In the genomic region with DNA sequence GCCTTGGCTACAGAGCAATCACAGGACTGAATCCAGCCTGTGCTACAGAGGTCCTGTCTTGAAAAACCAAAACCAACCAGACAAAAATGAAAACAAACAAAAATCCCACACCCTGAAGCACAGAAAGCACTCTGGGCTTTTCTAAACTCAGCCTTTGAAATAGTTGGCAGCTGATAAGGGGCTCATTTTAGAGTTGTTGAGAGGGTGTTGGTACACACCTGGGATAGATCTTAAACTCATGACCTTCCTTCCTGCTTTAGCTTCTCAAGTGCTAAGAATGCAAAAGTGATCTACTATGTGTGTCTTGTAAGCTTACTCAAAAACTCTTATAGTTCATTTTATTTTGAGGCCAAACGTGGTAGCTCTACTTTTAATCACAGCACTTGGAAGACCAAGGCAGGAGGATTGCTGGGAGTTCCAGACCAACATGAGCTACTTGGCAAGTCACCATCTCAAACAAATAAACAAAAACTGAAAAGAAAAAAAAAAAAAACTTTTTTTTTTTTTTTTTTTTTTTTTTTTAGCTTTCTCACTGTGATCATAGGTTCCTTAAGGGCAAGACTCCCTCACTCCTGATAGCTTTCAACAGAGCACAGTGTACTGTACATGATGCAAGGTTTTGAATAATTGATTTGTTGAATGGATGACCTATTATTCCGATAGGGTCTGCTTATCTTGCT, we compare ENCODE assay signal across 9 mouse cellular contexts. TPM values are rescaled to one million over a fixed set of nuclear protein-coding genes. Genes with fewer than 3 reads are reported as not detected.
DNase-seq lines count a peak whose midpoint lies in the region; ATAC-seq and TF ChIP-seq lines count a peak whose summit lies in the region.
"Had no signal": no experiment of that assay in that cellular context is flagged by ENCODE, and none has a peak within 500 bp of the region (broad histone marks: within the 10 kb centered on the region; RNA-seq: fewer than 3 reads in every experiment).

No protein-coding gene starts in this region.

- WGBS in hindbrain, embryonic 12.5 days: 43% methylated on average over 2 of the region's 2 CpGs
- 45% methylated on average over 2 of the region's 2 CpGs for whole genome bisulfite sequencing in hindbrain, embryonic 10.5 days
- WGBS in neural tube, embryonic 12.5 days: 47% methylated on average over 2 of the region's 2 CpGs
- 38% methylated on average over 2 of the region's 2 CpGs for WGBS in neural tube, embryonic 15.5 days
- 37% methylated on average over 2 of the region's 2 CpGs for WGBS in intestine, embryonic 16.5 days
- WGBS in stomach, postnatal 0 days: 25% methylated on average over 2 of the region's 2 CpGs

- intact Hi-C loops in gastrocnemius, postnatal 14 days (cut with DNase I; ENCODE audit: low total_unique reads): loop anchor here (10.0 kb wide), 1 partner anchor 192 kb away; no protein-coding TSS in a partner anchor

- H3K9ac ChIP-seq in hindbrain, embryonic 12.5 days: no peak overlapping the region
- no peak overlapping the region for H3K9ac ChIP-seq in neural tube, embryonic 12.5 days
- H3K9ac ChIP-seq in neural tube, embryonic 15.5 days (replicated peaks): no peak overlapping the region
- no peak overlapping the region for H3K9ac ChIP-seq in intestine, embryonic 16.5 days (ENCODE audit: low read depth, low read length)
- no peak overlapping the region for H3K9ac ChIP-seq in stomach, postnatal 0 days (ENCODE audit: low read length)

- H3K4me3 ChIP-seq in hindbrain, embryonic 12.5 days: no peak overlapping the region
- no peak overlapping the region for H3K4me3 ChIP-seq in hindbrain, embryonic 10.5 days
- H3K4me3 ChIP-seq in neural tube, embryonic 12.5 days: no peak overlapping the region
- no peak overlapping the region for H3K4me3 ChIP-seq in neural tube, embryonic 15.5 days (replicated peaks)
- H3K4me3 ChIP-seq in intestine, embryonic 16.5 days (ENCODE audit: low read length): no peak overlapping the region
- H3K4me3 ChIP-seq in stomach, postnatal 0 days (ENCODE audit: low read depth, low read length): no peak overlapping the region
- H3K4me3 ChIP-seq: myocyte had no signal

- H3K9me3 ChIP-seq in hindbrain, embryonic 12.5 days (replicated peaks): no peaks in the 10 kb centered on the region
- H3K9me3 ChIP-seq in hindbrain, embryonic 10.5 days: no peaks in the 10 kb centered on the region
- H3K9me3 ChIP-seq in neural tube, embryonic 12.5 days: no peaks in the 10 kb centered on the region
- H3K9me3 ChIP-seq in neural tube, embryonic 15.5 days (replicated peaks): no peaks in the 10 kb centered on the region
- no peaks in the 10 kb centered on the region for H3K9me3 ChIP-seq in intestine, embryonic 16.5 days (ENCODE audit: control insufficient read depth, low read length)
- no peaks in the 10 kb centered on the region for H3K9me3 ChIP-seq in stomach, postnatal 0 days (ENCODE audit: control insufficient read depth, low read length)

- H3K4me2 ChIP-seq in hindbrain, embryonic 12.5 days (replicated peaks): no peak overlapping the region
- H3K4me2 ChIP-seq in neural tube, embryonic 12.5 days (replicated peaks): no peak overlapping the region
- H3K4me2 ChIP-seq in neural tube, embryonic 15.5 days: no peak overlapping the region
- no peak overlapping the region for H3K4me2 ChIP-seq in intestine, embryonic 16.5 days (ENCODE audit: low read depth, low read length)
- H3K4me2 ChIP-seq in stomach, postnatal 0 days (replicated peaks; ENCODE audit: low read depth): no peak overlapping the region

- no peak overlapping the region for H3K27ac ChIP-seq in hindbrain, embryonic 12.5 days
- no peak overlapping the region for H3K27ac ChIP-seq in hindbrain, embryonic 10.5 days
- H3K27ac ChIP-seq in neural tube, embryonic 12.5 days: no peak overlapping the region
- H3K27ac ChIP-seq in neural tube, embryonic 15.5 days (replicated peaks): no peak overlapping the region
- H3K27ac ChIP-seq in intestine, embryonic 16.5 days (ENCODE audit: low read length): no peak overlapping the region
- no peak overlapping the region for H3K27ac ChIP-seq in stomach, postnatal 0 days (replicated peaks)

- no peak for DNase-seq in hindbrain, embryonic 10.5 days (ENCODE audit: low spot score)
- DNase-seq in stomach, postnatal 0 days (ENCODE audit: low spot score): no peak
- no peak for DNase-seq in gastrocnemius, postnatal 14 days
- DNase-seq in natural killer cell, adult 2 months (ENCODE audit: low spot score in 2 of 2): no peak

- TF ChIP-seq EP300 in stomach, postnatal 0 days (optimal IDR thresholded peaks at IDR 0.05): no peak

- peak; percentile 68; the same call in 1 of the 2 replicates for ATAC-seq in hindbrain, embryonic 12.5 days (ENCODE audit: low FRiP score)
- ATAC-seq in neural tube, embryonic 12.5 days (ENCODE audit: low FRiP score, low read depth): peak; percentile 29; the same call in 1 of the 2 replicates
- ATAC-seq in neural tube, embryonic 15.5 days (ENCODE audit: low FRiP score): no peak; the same call in 1 of the 2 replicates
- peak; percentile 52; the same call in 1 of the 2 replicates for ATAC-seq in intestine, embryonic 16.5 days
- ATAC-seq in stomach, postnatal 0 days (ENCODE audit: low FRiP score, low TSS enrichment): peak; percentile 66

- TF ChIP-seq CTCF in stomach, postnatal 0 days (IDR thresholded peaks at IDR 0.05; ENCODE audit: low read depth): no peak

- no peaks in the 10 kb centered on the region for H3K36me3 ChIP-seq in hindbrain, embryonic 12.5 days
- no peaks in the 10 kb centered on the region for H3K36me3 ChIP-seq in hindbrain, embryonic 10.5 days
- H3K36me3 ChIP-seq in neural tube, embryonic 12.5 days: no peaks in the 10 kb centered on the region
- H3K36me3 ChIP-seq in neural tube, embryonic 15.5 days: no peaks in the 10 kb centered on the region
- H3K36me3 ChIP-seq in intestine, embryonic 16.5 days (ENCODE audit: control insufficient read depth, insufficient read depth, low read length): no peaks in the 10 kb centered on the region
- no peaks in the 10 kb centered on the region for H3K36me3 ChIP-seq in stomach, postnatal 0 days (ENCODE audit: control insufficient read depth, insufficient read depth, low read length)

- no peaks in the 10 kb centered on the region for H3K27me3 ChIP-seq in hindbrain, embryonic 12.5 days
- H3K27me3 ChIP-seq in hindbrain, embryonic 10.5 days (ENCODE audit: insufficient read depth, poor library complexity, severe bottlenecking): no peaks in the 10 kb centered on the region
- H3K27me3 ChIP-seq in neural tube, embryonic 12.5 days (replicated peaks): no peaks in the 10 kb centered on the region
- no peaks in the 10 kb centered on the region for H3K27me3 ChIP-seq in neural tube, embryonic 15.5 days (replicated peaks)
- H3K27me3 ChIP-seq in intestine, embryonic 16.5 days (replicated peaks; ENCODE audit: control insufficient read depth, insufficient read depth, low read length): no peaks in the 10 kb centered on the region
- H3K27me3 ChIP-seq in stomach, postnatal 0 days (ENCODE audit: control insufficient read depth, insufficient read depth, low read length): no peaks in the 10 kb centered on the region

- H3K4me1 ChIP-seq in hindbrain, embryonic 12.5 days: no peaks in the 10 kb centered on the region
- H3K4me1 ChIP-seq in hindbrain, embryonic 10.5 days (replicated peaks): 0 out of 2 replicates have a peak, but pooled peaks cover 3% of the 10 kb centered on the region
- H3K4me1 ChIP-seq in neural tube, embryonic 12.5 days: no peaks in the 10 kb centered on the region
- peaks cover 8% of the 10 kb centered on the region for H3K4me1 ChIP-seq in neural tube, embryonic 15.5 days
- peaks cover 9% of the 10 kb centered on the region for H3K4me1 ChIP-seq in intestine, embryonic 16.5 days (ENCODE audit: control insufficient read depth, insufficient read depth, low read length)
- peaks cover 12% of the 10 kb centered on the region; the same call in 1 of the 2 replicates for H3K4me1 ChIP-seq in stomach, postnatal 0 days (replicated peaks; ENCODE audit: control insufficient read depth, insufficient read depth)

RNA-seq across cellular contexts. Expression of a gene that starts 9.2 kb away (rescaled TPM):
- polyA plus RNA-seq in hindbrain, embryonic 12.5 days (2016; fragmentation: Nextera tagmentation; extraction: Ambion mirVana): 72.8 and 75.5 TPM in 2 replicates
- 38.2 and 48.8 TPM in 2 replicates for polyA plus RNA-seq in hindbrain, embryonic 10.5 days (2016; fragmentation: Nextera tagmentation; extraction: Ambion mirVana)
- polyA plus RNA-seq in neural tube, embryonic 12.5 days (2016; fragmentation: Nextera tagmentation; extraction: Ambion mirVana): 78.8 and 105 TPM in 2 replicates
- 214 and 230 TPM in 2 replicates for polyA plus RNA-seq in neural tube, embryonic 15.5 days (2015; fragmentation: Nextera tagmentation; extraction: Ambion mirVana)
- polyA plus RNA-seq in intestine, embryonic 16.5 days (2015; fragmentation: Nextera tagmentation; extraction: Ambion mirVana): 33.6 and 35.8 TPM in 2 replicates
- polyA plus RNA-seq in stomach, postnatal 0 days (2015; fragmentation: Nextera tagmentation; extraction: Ambion mirVana): 35.0 and 38.6 TPM in 2 replicates
- total RNA-seq in gastrocnemius, postnatal 14 days (2021): 100 to 1,000 TPM; 114 to 117 TPM

RNA-seq across cellular contexts. Expression of a gene that starts 33.4 kb away (rescaled TPM):
- 0.46 and 0.76 TPM in 2 replicates for polyA plus RNA-seq in hindbrain, embryonic 12.5 days (2016; fragmentation: Nextera tagmentation; extraction: Ambion mirVana)
- 0.47 and 0.52 TPM in 2 replicates for polyA plus RNA-seq in hindbrain, embryonic 10.5 days (2016; fragmentation: Nextera tagmentation; extraction: Ambion mirVana)
- 0.18 and 0.55 TPM in 2 replicates for polyA plus RNA-seq in neural tube, embryonic 12.5 days (2016; fragmentation: Nextera tagmentation; extraction: Ambion mirVana)
- 0.83 and 1.1 TPM in 2 replicates for polyA plus RNA-seq in neural tube, embryonic 15.5 days (2015; fragmentation: Nextera tagmentation; extraction: Ambion mirVana)
- polyA plus RNA-seq in intestine, embryonic 16.5 days (2015; fragmentation: Nextera tagmentation; extraction: Ambion mirVana): 2.7 and 2.9 TPM in 2 replicates
- 2.1 and 3.1 TPM in 2 replicates for polyA plus RNA-seq in stomach, postnatal 0 days (2015; fragmentation: Nextera tagmentation; extraction: Ambion mirVana)
- total RNA-seq in gastrocnemius, postnatal 14 days (2021): 10 to 100 TPM; 29.4 to 31.5 TPM
